Mouse (Mus musculus) CH12.LX (cell line): ENCODE results near the gene Per1. TPM values are rescaled to one million over a fixed set of nuclear protein-coding genes. Genes with fewer than 3 reads are reported as not detected.
A peak's percentile ranks its signal among the peaks of the same experiment; 100 is the strongest.

ENCODE experiments used
- DNase-seq: peaks from one replicate; pipeline ENCODE4 v3.0.0-alpha.2; 2013; ENCODE audit errors: extremely low read depth
- H3K27ac ChIP-seq: 2 replicates; pipeline ENCODE4 v1.5.1; 2012; ENCODE audit warnings: low read depth, mild to moderate bottlenecking, control low read depth, moderate library complexity; ENCODE audit not compliant: insufficient read depth
- H3K27me3 ChIP-seq: replicated peaks from 2 replicates; pipeline ENCODE3; 2012; ENCODE audit warnings: inconsistent platforms
- H3K36me3 ChIP-seq, 2 experiments: replicated peaks in 1 of 2; 2 replicates each; pipeline versions ENCODE3 to v1.6.1; 2012; ENCODE audit warnings: inconsistent platforms in 1 of 2, low read length in 1 of 2, mild to moderate bottlenecking in 1 of 2, mixed read lengths in 1 of 2, moderate library complexity in 1 of 2; ENCODE audit not compliant: control insufficient read depth in 1 of 2, insufficient read depth in 1 of 2
- H3K4me1 ChIP-seq, 2 experiments: 2 replicates each; pipeline ENCODE4 v1.6.1; 2012; ENCODE audit warnings: inconsistent platforms in 1 of 2, moderate library complexity in 1 of 2; ENCODE audit not compliant: insufficient read depth in 2 of 2, control insufficient read depth in 1 of 2
- H3K4me2 ChIP-seq: 2 replicates; pipeline ENCODE4 v1.6.1; 2012; ENCODE audit warnings: low read depth, mild to moderate bottlenecking, control low read depth; ENCODE audit not compliant: poor library complexity, insufficient read depth, severe bottlenecking
- H3K4me3 ChIP-seq, 3 experiments: fragments of 150-350 bp in 1 of 3; sonication (generic) in 1 of 3; replicated peaks in 1 of 3; 2 replicates each; pipeline versions ENCODE3 to v1.5.1; 2011 to 2012; ENCODE audit warnings: low read depth in 2 of 3, low read length in 2 of 3, mild to moderate bottlenecking in 2 of 3, moderate library complexity in 2 of 3, control low read depth in 1 of 3, improper control_type of control experiment in 1 of 3, inconsistent platforms in 1 of 3, mixed read lengths in 1 of 3; ENCODE audit not compliant: poor library complexity in 1 of 3
- H3K79me2 ChIP-seq: replicated peaks from 2 replicates; pipeline ENCODE4 v1.6.1; 2012; ENCODE audit warnings: mild to moderate bottlenecking, moderate library complexity; ENCODE audit not compliant: control insufficient read depth, poor library complexity, insufficient read depth, severe bottlenecking; ENCODE audit errors: extremely low read depth
- H3K9ac ChIP-seq: 2 replicates; pipeline ENCODE4 v1.6.1; 2012; ENCODE audit warnings: low read depth, mild to moderate bottlenecking, control low read depth, moderate library complexity; ENCODE audit not compliant: insufficient read depth
- H3K9me3 ChIP-seq: replicated peaks from 2 replicates; pipeline ENCODE3; 2012; ENCODE audit warnings: low read length, inconsistent platforms, mixed read lengths
- BHLHE40 ChIP-seq: IDR thresholded peaks from 2 replicates; pipeline ENCODE4 v1.6.1; 2011; ENCODE audit warnings: mild to moderate bottlenecking, low read depth, low read length, improper control_type of control experiment
- E2F4 ChIP-seq: IDR thresholded peaks from 2 replicates; pipeline ENCODE4 v1.6.1; 2011; ENCODE audit warnings: low read depth, low read length, improper control_type of control experiment; ENCODE audit not compliant: insufficient replicate concordance
- HCFC1 ChIP-seq: IDR thresholded peaks from 2 replicates; pipeline ENCODE4 v1.6.1; 2012; ENCODE audit warnings: low read depth, mild to moderate bottlenecking, inconsistent platforms, low read length, improper control_type of control experiment
- JUN ChIP-seq: IDR thresholded peaks from 2 replicates; pipeline ENCODE4 v1.6.1; 2011; ENCODE audit warnings: low read depth, mild to moderate bottlenecking, low read length, improper control_type of control experiment, moderate library complexity; ENCODE audit not compliant: insufficient read depth
- JUND ChIP-seq: conservative IDR thresholded peaks from 2 replicates; pipeline ENCODE4 v1.6.1; 2011; ENCODE audit warnings: low read depth, low read length, improper control_type of control experiment
- KAT2A ChIP-seq: IDR thresholded peaks from 2 replicates; pipeline ENCODE4 v1.6.1; 2012; ENCODE audit warnings: low read length, improper control_type of control experiment, inconsistent platforms; ENCODE audit not compliant: insufficient replicate concordance
- MYC ChIP-seq: IDR thresholded peaks from 2 replicates; pipeline ENCODE4 v1.6.1; 2011; ENCODE audit warnings: low read depth, mild to moderate bottlenecking, improper control_type of control experiment, low read length
- POLR2A ChIP-seq: IDR thresholded peaks from 2 replicates; pipeline ENCODE4 v1.6.1; 2011; ENCODE audit warnings: low read depth, mild to moderate bottlenecking, improper control_type of control experiment, low read length
- RAD21 ChIP-seq: IDR thresholded peaks from 2 replicates; pipeline ENCODE4 v1.6.1; 2011; ENCODE audit warnings: low read depth, mild to moderate bottlenecking, low read length, improper control_type of control experiment, moderate library complexity
- SMC3 ChIP-seq: IDR thresholded peaks from 2 replicates; pipeline ENCODE4 v1.6.1; 2011; ENCODE audit warnings: low read depth, low read length, improper control_type of control experiment
- UBTF ChIP-seq: IDR thresholded peaks from 2 replicates; pipeline ENCODE4 v1.6.1; 2012; ENCODE audit warnings: low read depth, mild to moderate bottlenecking, inconsistent platforms, low read length, improper control_type of control experiment, moderate library complexity
- USF1 ChIP-seq: IDR thresholded peaks from 2 replicates; pipeline ENCODE4 v1.6.1; 2014; ENCODE audit warnings: low read depth, mild to moderate bottlenecking, inconsistent platforms, low read length, improper control_type of control experiment
- USF2 ChIP-seq: conservative IDR thresholded peaks from 2 replicates; pipeline ENCODE4 v1.6.1; 2011; ENCODE audit warnings: low read depth, low read length, improper control_type of control experiment
- dilution Hi-C: fragments of 300-500 bp; cut with MboI; formaldehyde crosslinking; loops from 2 replicates; pipeline ENCODE4 v1.14.3; 2020; ENCODE audit warnings: low sequenced_read_pairs; ENCODE audit not compliant: extremely low pct_unique_long_range_greater_than_20kb, extremely low pct_ligation_motif_present
- in situ Hi-C: fragments of 300-500 bp; cut with MboI; formaldehyde crosslinking; loops from 3 replicates; pipeline ENCODE4 v1.14.3; 2019; ENCODE audit warnings: low sequenced_read_pairs, low pct_ligation_motif_present, low pct_unique_long_range_greater_than_20kb, mixed read lengths
- polyA plus RNA-seq: library from polyadenylated mRNA; unstranded; fragments of >175 nt; gene quantifications from 2 replicates; pipeline ENCODE4 v1.2.1, GENCODE M21; 2012; ENCODE audit warnings: low read depth; ENCODE audit not compliant: insufficient read length
- total RNA-seq, 2 experiments: library from RNA; depleted of rRNA; stranded (reverse); fragments of 300-350 nt in 1 of 2; fragments of >200 nt in 1 of 2; gene quantifications; 2 replicates each; pipeline ENCODE4 v1.2.3; 2012 to 2014

Per1 gene
- total and polyA plus RNA-seq, 3 experiments, result 2.8 to 38.3 (median 11.8) TPM

DNA sequence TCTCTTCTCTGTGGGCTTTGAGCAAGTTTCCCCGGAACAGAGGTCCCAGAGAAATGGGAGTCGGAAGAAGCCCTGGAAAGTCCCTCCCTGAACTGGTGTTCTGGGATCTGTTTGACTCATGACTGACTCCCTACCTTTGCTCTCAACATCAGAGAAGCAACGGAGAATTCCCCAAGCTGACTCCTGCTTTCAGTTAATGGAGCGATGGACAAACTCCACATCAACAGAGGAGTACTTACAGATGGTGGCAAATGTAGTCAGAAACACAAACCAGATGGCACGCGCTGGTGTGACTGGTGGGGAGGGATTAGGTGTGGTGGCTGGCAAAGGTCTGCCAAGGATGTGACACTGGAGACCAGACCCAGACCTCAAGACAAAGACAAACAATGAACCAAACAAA lies 56.0 kb downstream of the Per1 start:
- peaks cover 87% of the 10 kb centered on the region for H3K27me3 ChIP-seq
- no peak overlapping the region for H3K4me3 ChIP-seq
- in situ Hi-C loops, result no loop called here
- H3K36me3 ChIP-seq, result no peaks in the 10 kb centered on the region
- no peak for TF ChIP-seq RAD21
- no peak for TF ChIP-seq JUND
- no peak for TF ChIP-seq SMC3
- TF ChIP-seq E2F4, result no peak
- no peak for TF ChIP-seq KAT2A
- TF ChIP-seq HCFC1, result no peak
- TF ChIP-seq USF1, result no peak
- TF ChIP-seq UBTF, result no peak
- no peak for TF ChIP-seq JUN
- TF ChIP-seq POLR2A, result no peak
- TF ChIP-seq, all 38 proteins: peak for 0
- dilution Hi-C loops, result no loop called here
- Histone ChIP-seq H3K27ac (no peak overlapping the region), H3K79me2 (no peaks in the 10 kb centered on the region), H3K9ac (no peak overlapping the region), H3K4me2 (peak overlapping the region; percentile 32; the same call in 1 of the 2 replicates), H3K9me3 (no peaks in the 10 kb centered on the region), H3K4me1 (0 out of 4 replicates have a peak, but pooled peaks cover 0 to 5% of the 10 kb centered on the region in 2 experiments)
- DNase-seq, result no peak

GRCm38 (mm10) chr11:69153831-69154230 lies 58.8 kb downstream of the Per1 start:
- no peak for TF ChIP-seq MYC
- TF ChIP-seq USF1, result no peak

GRCm38 (mm10) chr11:69155351-69155750 lies 60.3 kb downstream of the Per1 start:
- Histone ChIP-seq H3K36me3 (no peaks in the 10 kb centered on the region), H3K27me3 (peaks cover 86% of the 10 kb centered on the region), H3K9ac (no peak overlapping the region), H3K4me3 (no peak overlapping the region), H3K4me1 (0 out of 4 replicates have a peak, but pooled peaks cover 0 to 3% of the 10 kb centered on the region in 2 experiments), H3K4me2 (no peak overlapping the region)
- DNase-seq, result no peak
- TF ChIP-seq USF2, result no peak
- TF ChIP-seq HCFC1, result no peak
- no peak for TF ChIP-seq BHLHE40
- TF ChIP-seq, all 38 proteins: peak for 0
- no peak overlapping the region for H3K27ac ChIP-seq
- H3K79me2 ChIP-seq, result no peaks in the 10 kb centered on the region
- in situ Hi-C loops (no loop called here), dilution Hi-C loops (no loop called here)
- no peaks in the 10 kb centered on the region for H3K9me3 ChIP-seq

More at GRCm38 (mm10) chr11:69153831-69154230, 58.8 kb downstream of the Per1 start:
- no peak overlapping the region for H3K4me2 ChIP-seq
- in situ Hi-C loops, result no loop called here
- H3K27me3 ChIP-seq, result peaks cover 89% of the 10 kb centered on the region
- H3K9me3 ChIP-seq, result no peaks in the 10 kb centered on the region
- H3K4me3 ChIP-seq, result no peak overlapping the region
- H3K4me1 ChIP-seq, result 0 out of 4 replicates have a peak, but pooled peaks cover 0 to 5% of the 10 kb centered on the region in 2 experiments
- H3K27ac ChIP-seq, result no peak overlapping the region
- dilution Hi-C loops, result no loop called here
- H3K79me2 ChIP-seq, result no peaks in the 10 kb centered on the region
- no peak for DNase-seq
- no peak overlapping the region for H3K9ac ChIP-seq
- H3K36me3 ChIP-seq, result no peaks in the 10 kb centered on the region
